Mouse (Mus musculus) testis, adult 2 months (tissue): ENCODE results near the gene Muc4. TPM values are rescaled to one million over a fixed set of nuclear protein-coding genes. Genes with fewer than 3 reads are reported as not detected.

Experiments used
- H3K27ac ChIP-seq: fragments of 200-500 bp; 2 replicates; pipeline ENCODE4 v1.5.1; 2012; ENCODE audit warnings: low read depth, low read length; ENCODE audit not compliant: control insufficient read depth, insufficient read depth
- H3K27me3 ChIP-seq: fragments of 200-500 bp; 2 replicates; pipeline ENCODE4 v1.6.1; 2012; ENCODE audit warnings: mild to moderate bottlenecking, low read length, moderate library complexity; ENCODE audit not compliant: control insufficient read depth, insufficient read depth
- H3K36me3 ChIP-seq: fragments of 200-500 bp; 2 replicates; pipeline ENCODE4 v1.6.1; 2012; ENCODE audit warnings: mild to moderate bottlenecking, low read length; ENCODE audit not compliant: control insufficient read depth, insufficient read depth
- H3K4me1 ChIP-seq: fragments of 200-500 bp; 2 replicates; pipeline ENCODE4 v1.6.1; 2012; ENCODE audit warnings: low read length; ENCODE audit not compliant: control insufficient read depth, insufficient read depth
- H3K4me3 ChIP-seq: fragments of 200-500 bp; 2 replicates; pipeline ENCODE4 v1.5.1; 2012; ENCODE audit warnings: low read depth, mild to moderate bottlenecking, low read length, moderate library complexity, mixed read lengths; ENCODE audit not compliant: control insufficient read depth
- CTCF ChIP-seq: fragments of 200-500 bp; IDR thresholded peaks from 2 replicates; pipeline ENCODE4 v1.5.1; 2012; ENCODE audit warnings: low read depth, mild to moderate bottlenecking, inconsistent platforms, low read length, moderate library complexity; ENCODE audit not compliant: control insufficient read depth, insufficient read depth, insufficient replicate concordance
- POLR2A ChIP-seq: fragments of 200-500 bp; IDR thresholded peaks from 2 replicates; pipeline ENCODE4 v1.6.1; 2012; ENCODE audit warnings: low read depth, mild to moderate bottlenecking, inconsistent platforms, low read length, moderate library complexity; ENCODE audit not compliant: control insufficient read depth
- polyA plus RNA-seq: library from polyadenylated mRNA; depleted of rRNA; stranded (reverse); fragments of >200 nt; gene quantifications from 2 replicates; pipeline ENCODE4 v1.2.3, GENCODE M21; 2012

Gene Muc4
- polyA plus RNA-seq, 1 experiment = 98.8 TPM

- H3K27ac ChIP-seq = no peak overlapping the region
- H3K4me3 ChIP-seq = no peak overlapping the region
These were observed 68.2 kb downstream of the Muc4 start for GRCm38 (mm10) chr16:32803901-32804300.

DNA sequence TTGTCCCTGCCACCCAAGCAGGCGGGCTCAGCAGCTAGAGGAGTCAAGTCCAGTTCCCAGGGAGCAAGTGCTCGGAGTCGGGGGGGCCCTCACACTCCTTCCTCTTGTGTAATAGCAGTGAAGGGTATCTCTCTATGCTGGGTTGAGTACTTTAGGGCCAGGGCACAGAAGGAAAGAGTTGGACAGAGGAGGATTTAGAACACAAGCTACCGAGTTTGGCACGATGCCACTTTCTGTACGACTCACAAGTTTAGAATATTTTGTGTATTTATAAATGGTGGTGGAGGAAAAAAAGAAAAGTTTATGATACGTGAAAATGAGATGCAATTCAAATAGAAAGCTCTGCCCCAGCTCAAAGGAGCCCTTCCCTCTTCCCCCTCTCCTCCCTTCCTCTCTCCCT, 69.5 kb downstream of the Muc4 start:
- Histone ChIP-seq H3K27me3 (no peaks in the 10 kb centered on the region), H3K27ac (no peak overlapping the region), H3K36me3 (no peaks in the 10 kb centered on the region), H3K4me1 (no peaks in the 10 kb centered on the region), H3K4me3 (no peak overlapping the region)
- no peak for TF ChIP-seq POLR2A
- TF ChIP-seq CTCF = no peak

More at GRCm38 (mm10) chr16:32803901-32804300, 68.2 kb downstream of the Muc4 start:
- H3K4me1 ChIP-seq = no peaks in the 10 kb centered on the region
- H3K27me3 ChIP-seq = no peaks in the 10 kb centered on the region
- H3K36me3 ChIP-seq = no peaks in the 10 kb centered on the region
- no peak for TF ChIP-seq CTCF
- no peak for TF ChIP-seq POLR2A

DNA sequence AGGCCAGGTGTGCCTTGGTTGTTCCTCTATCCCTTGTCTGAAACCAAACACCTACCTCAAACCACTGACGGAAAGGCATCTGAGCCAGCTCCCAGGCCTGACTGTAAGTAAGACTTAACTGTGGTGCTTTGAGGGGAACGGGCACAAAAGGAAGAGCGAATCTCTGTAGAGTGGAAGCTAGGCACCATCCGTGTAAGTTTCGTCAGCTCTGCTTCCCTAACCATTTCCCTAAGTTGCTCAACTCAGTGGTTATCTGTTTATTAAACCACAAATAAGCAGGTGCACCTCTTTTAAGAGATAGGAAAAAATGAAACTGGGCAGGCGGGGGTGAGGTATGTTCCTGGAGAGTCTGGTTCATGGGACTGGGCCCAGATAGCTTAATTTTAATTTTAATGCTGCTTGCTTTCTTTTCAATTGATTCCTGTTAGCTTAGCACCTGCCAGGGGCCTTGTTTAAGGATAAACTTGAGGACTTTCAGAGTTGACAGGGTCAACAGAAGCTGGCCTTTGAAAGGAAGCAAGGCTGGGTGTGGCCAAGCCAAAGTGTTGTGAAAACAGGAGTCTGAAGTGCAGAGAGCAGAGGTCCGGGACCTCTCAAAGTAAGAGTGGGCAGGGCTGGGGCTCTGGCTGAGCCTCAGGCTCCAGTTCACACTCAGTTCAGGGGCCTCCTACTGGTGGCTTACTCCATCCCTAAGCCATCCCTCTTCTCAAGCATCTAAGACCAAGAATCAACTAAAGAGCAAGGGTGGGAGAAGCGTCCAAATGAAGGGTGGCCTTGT, 71.9 kb downstream of the Muc4 start:
- Histone ChIP-seq H3K27ac (no peak overlapping the region), H3K36me3 (no peaks in the 10 kb centered on the region), H3K4me3 (no peak overlapping the region), H3K4me1 (no peaks in the 10 kb centered on the region), H3K27me3 (no peaks in the 10 kb centered on the region)
- TF ChIP-seq POLR2A (no peak), CTCF (no peak)

DNA sequence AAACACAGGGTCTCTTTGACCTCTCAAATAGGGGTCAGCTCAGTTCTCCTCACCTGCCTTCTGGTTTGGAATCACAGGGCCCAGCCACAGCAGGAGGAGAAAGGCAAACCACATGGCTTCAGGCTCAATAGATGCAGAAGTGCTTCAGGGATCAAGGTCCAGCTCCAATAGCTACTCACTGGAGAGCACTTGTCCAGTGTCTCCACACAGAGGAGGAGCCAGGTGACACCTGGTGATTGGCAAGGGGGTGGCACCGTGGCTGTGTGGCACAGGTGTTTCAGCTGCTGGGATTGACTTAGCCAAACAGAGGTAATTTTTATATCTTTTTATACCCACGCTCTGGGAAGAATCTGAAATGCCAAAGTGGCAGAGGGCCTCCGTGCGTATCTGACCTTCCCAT, 74.6 kb downstream of the Muc4 start, which contains the start of gene Smbd1:
Smbd1 (minus strand) TSS at position 157 of the 400 bp plus-strand sequence.
- TF ChIP-seq POLR2A (no peak), CTCF (no peak)
- peaks cover 13% of the 10 kb centered on the region for H3K4me1 ChIP-seq
- H3K36me3 ChIP-seq = no peaks in the 10 kb centered on the region
- H3K4me3 ChIP-seq = no peak within 1 kb of the TSS
- H3K27me3 ChIP-seq = no peaks in the 10 kb centered on the region
- H3K27ac ChIP-seq = no peak within 1 kb of the TSS

DNA sequence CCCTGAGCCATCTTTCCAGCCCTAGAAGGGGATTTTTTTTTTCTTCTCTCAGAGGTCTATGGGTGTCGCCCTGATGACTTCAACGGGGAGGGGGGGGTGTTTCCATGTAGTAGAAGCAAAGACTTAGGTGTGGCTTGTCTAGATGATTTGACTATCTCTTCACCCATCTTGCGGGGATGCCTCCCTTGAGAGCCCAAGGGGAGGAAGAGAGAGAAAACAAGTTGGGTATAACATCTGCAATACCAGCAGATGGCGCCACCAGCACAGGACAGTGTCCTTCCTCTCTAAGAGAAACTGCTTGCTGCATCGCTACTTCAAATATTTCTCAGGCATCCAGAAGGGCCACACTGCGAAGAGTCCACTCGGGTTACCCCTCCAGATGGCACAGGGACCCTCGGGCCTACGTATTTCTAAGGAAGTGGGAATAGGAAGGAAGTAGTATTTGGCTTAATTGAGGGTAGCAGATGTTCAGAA, 77.2 kb downstream of the Muc4 start:
- no peak overlapping the region for H3K27ac ChIP-seq
- H3K4me3 ChIP-seq = peak overlapping the region; percentile 47
- H3K27me3 ChIP-seq = no peaks in the 10 kb centered on the region
- TF ChIP-seq CTCF (peak; percentile 73; the same call in 1 of the 2 replicates), POLR2A (no peak)
- H3K36me3 ChIP-seq = no peaks in the 10 kb centered on the region
- H3K4me1 ChIP-seq = peaks cover 15% of the 10 kb centered on the region

- Histone ChIP-seq H3K4me3 (no peak overlapping the region; the same call in 1 of the 2 replicates), H3K4me1 (peaks cover 15% of the 10 kb centered on the region), H3K27ac (no peak overlapping the region), H3K36me3 (no peaks in the 10 kb centered on the region), H3K27me3 (no peaks in the 10 kb centered on the region)
- TF ChIP-seq POLR2A = no peak
- peak; percentile 19; the same call in 1 of the 2 replicates for TF ChIP-seq CTCF
These were observed 77.7 kb downstream of the Muc4 start for GRCm38 (mm10) chr16:32813362-32813761.

DNA sequence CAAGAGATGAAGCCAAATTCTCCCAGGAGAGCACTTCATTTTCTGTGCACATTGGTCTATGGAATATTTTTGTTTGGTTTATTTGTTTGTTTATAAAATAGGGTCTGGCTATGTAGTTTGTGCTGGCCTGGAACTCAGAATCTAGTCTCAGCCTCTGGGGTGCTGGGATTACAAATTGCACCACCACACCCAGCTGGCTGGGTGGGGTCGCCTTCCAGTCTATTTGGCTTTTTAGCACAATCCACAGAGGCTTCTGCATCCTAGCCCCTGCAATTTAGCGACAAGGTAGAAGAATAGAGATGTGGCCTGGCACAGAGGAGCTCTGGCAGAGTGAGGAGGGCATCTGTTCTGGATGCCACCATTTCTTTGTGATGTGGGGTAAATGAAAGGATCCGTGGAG, 78.1 kb downstream of the Muc4 start:
- no peak overlapping the region for H3K4me3 ChIP-seq
- no peak overlapping the region for H3K27ac ChIP-seq
- peaks cover 15% of the 10 kb centered on the region for H3K4me1 ChIP-seq
- TF ChIP-seq POLR2A (no peak), CTCF (no peak)
- H3K27me3 ChIP-seq = no peaks in the 10 kb centered on the region
- no peaks in the 10 kb centered on the region for H3K36me3 ChIP-seq
